Mouse (Mus musculus): ENCODE measurements around the gene St6galnac1.

The St6galnac1 gene

DNA sequence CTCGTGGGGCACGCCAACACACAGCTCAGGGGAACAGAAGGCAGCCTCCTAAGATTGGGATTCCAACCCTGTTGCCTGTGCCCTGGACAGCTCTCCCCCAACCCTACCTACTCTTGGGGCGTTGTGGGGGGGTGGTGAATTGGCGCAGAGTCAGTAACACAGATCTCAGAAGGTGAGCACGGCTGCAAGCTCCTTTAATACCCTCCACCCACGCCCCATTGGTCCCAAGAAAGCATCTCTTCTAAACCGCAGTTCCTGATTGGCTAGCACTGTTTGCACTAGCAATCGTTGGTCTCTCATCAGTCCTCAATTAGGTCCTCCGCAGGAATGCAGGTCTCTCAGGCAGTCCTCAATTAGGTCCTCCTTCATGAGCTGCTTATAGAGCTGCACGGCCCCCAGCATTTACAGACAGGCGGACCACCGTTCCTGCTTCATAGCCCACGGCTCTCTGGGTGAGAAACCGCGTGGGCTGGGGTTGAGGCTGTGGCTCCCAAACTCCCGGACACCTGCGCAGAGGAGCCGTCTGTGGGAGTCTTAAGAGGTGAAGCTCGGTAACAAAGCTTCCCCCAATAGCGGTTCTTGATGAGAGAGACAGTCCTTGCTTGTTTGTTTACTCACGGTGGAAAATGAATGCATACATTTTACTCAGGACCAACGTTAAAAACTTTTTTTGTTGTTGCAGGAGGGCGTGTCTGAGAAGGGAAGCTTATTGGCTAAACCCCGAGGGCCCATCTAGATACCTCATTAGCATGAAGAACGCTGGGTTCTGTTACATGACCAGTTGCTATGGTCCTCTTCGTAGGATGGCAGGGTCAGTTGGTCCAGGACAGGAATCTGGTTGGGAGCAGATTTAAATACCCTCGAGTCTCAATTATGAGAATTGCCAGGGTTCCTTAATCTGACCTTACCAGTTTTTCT is 50.0 kb downstream of the St6galnac1 start:
- no peak for DNase-seq

DNA sequence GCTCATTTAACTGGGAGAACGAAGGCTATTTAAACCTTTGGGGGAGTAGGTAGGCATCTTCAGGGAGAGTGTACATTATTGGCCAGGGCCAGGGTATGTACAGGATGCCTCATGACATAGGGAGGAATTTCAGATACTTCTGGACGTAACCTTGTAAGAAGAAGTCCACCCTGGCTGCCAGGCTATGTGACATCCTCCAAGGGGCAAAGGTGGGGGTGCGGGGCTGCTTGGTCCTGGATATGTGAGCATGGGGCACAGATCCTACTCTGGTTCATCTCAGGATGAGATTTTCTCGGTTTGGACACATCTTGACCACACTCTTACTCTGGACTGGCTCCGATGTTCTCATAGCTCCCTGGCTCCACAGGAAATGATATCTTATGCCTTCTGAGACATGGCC is 52.2 kb downstream of the St6galnac1 start:
- no peak for DNase-seq

DNA sequence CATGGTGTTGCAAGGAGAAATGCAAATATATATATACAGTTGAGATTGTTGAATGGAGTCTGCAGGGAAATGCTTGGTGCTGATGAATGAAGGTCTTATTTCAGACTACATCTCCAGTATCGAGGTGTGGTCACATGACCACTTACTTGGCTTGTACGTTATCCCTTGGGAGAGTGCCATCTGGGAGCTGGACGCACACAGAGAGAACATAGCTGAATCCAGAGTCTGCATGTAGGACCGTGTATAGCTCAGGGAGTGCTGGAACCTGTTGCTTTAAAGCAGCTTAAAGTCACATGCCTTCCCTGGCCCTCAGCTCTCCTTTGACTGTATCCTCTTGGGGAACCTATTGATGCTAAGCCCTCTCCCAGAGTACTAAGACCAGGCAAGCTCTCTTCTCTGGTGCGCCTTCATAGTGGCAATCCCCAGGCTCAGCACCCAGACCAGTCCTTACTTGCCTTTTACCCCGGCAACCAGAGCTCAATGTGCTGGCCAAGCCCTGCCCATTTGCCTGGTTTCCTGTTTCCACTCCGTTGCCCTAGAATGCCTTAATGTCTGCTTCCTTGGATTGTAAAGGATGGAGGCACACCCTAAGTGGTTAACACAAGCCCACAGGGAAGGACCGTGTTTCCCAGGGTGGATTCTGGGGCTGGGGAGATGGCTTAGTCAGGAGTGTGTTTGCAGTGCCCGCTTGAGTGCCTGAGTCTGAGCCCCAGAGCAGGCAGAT is 53.6 kb downstream of the St6galnac1 start:
- no peak for DNase-seq

DNA sequence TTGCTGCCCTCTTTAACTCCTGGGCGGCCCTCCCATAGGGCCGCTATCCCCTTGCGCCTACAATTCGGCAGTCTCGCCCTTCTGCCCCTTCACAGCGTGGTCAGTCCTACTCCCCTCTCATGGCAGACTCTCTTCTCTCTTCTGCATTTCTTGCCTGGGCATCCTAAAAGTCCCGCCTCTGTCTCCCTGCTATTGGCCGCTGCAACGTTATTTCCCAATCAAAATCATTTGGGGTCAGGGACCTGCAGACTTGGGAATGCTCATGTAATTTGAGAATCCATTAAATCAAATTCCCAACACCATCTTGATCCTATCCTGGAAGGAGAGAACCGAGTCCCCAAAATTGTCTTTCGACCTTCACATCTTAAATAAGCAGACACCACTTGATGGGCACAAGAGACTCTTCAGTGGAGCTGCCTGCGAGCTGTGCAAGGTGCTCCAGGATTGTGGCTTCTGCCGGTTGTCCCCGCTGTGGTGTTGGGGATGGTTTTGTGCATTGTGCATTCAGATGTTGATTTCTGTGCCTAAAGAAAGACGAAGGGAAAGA is 54.9 kb downstream of the St6galnac1 start:
- DNase-seq = no peak
